Mouse (Mus musculus): ENCODE measurements around the gene Ppp3ca. TPM values are rescaled to one million over a fixed set of nuclear protein-coding genes. Genes with fewer than 3 reads are reported as not detected.
A peak's percentile ranks its signal among the peaks of the same experiment; 100 is the strongest.

Ppp3ca gene
- polyA plus RNA-seq, 1 experiment from 2014 or later: 145 TPM

- no peak overlapping the region for H3K4me3 ChIP-seq
- H3K9me3 ChIP-seq: no peaks in the 10 kb centered on the region
- ATAC-seq (replicated peaks): no peak
- no peaks in the 10 kb centered on the region for H3K27me3 ChIP-seq (replicated peaks)
- no peak overlapping the region for H3K9ac ChIP-seq
- WGBS: 82% methylated on average over 2 of the region's 2 CpGs
- H3K27ac ChIP-seq: no peak overlapping the region
- H3K4me1 ChIP-seq: no peaks in the 10 kb centered on the region
- no peak overlapping the region for H3K4me2 ChIP-seq
- H3K36me3 ChIP-seq (replicated peaks): no peaks in the 10 kb centered on the region
Observed at GRCm38 (mm10) chr3:136812791-136813190, 142.9 kb downstream of the Ppp3ca start.

GRCm38 (mm10) chr3:136813886-136814285 is 144.0 kb downstream of the Ppp3ca start:
- H3K4me1 ChIP-seq: no peaks in the 10 kb centered on the region
- 85% methylated on average over 2 of the region's 2 CpGs for WGBS
- H3K36me3 ChIP-seq (replicated peaks): no peaks in the 10 kb centered on the region
- H3K4me3 ChIP-seq: no peak overlapping the region
- no peak overlapping the region for H3K9ac ChIP-seq
- H3K27me3 ChIP-seq (replicated peaks): no peaks in the 10 kb centered on the region
- no peaks in the 10 kb centered on the region for H3K9me3 ChIP-seq
- no peak for ATAC-seq (replicated peaks)
- H3K27ac ChIP-seq: no peak overlapping the region
- no peak overlapping the region for H3K4me2 ChIP-seq

GRCm38 (mm10) chr3:136814916-136815315 is 145.0 kb downstream of the Ppp3ca start:
- Histone ChIP-seq H3K27me3 (replicated peaks) (no peaks in the 10 kb centered on the region), H3K9me3 (no peaks in the 10 kb centered on the region), H3K27ac (no peak overlapping the region), H3K36me3 (replicated peaks) (no peaks in the 10 kb centered on the region), H3K4me2 (no peak overlapping the region), H3K9ac (no peak overlapping the region), H3K4me3 (no peak overlapping the region), H3K4me1 (no peaks in the 10 kb centered on the region)
- 93% methylated on average over 4 of the region's 4 CpGs for WGBS
- ATAC-seq (replicated peaks): no peak

- Histone ChIP-seq H3K4me3 (no peak overlapping the region), H3K36me3 (replicated peaks) (no peaks in the 10 kb centered on the region), H3K4me2 (no peak overlapping the region), H3K9me3 (no peaks in the 10 kb centered on the region), H3K4me1 (no peaks in the 10 kb centered on the region), H3K27me3 (replicated peaks) (no peaks in the 10 kb centered on the region), H3K27ac (no peak overlapping the region), H3K9ac (no peak overlapping the region)
- 47% methylated on average over 3 of the region's 3 CpGs for WGBS
- ATAC-seq (replicated peaks): no peak; the same call in 1 of the 2 replicates
Observed at GRCm38 (mm10) chr3:136816319-136816718, 146.4 kb downstream of the Ppp3ca start.

- WGBS: 89% methylated on average over 5 of the region's 5 CpGs
- Histone ChIP-seq H3K4me2 (no peak overlapping the region), H3K27ac (no peak overlapping the region), H3K9ac (no peak overlapping the region), H3K27me3 (replicated peaks) (no peaks in the 10 kb centered on the region), H3K9me3 (no peaks in the 10 kb centered on the region), H3K4me1 (no peaks in the 10 kb centered on the region), H3K4me3 (no peak overlapping the region), H3K36me3 (replicated peaks) (no peaks in the 10 kb centered on the region)
- ATAC-seq (replicated peaks): no peak
Observed at GRCm38 (mm10) chr3:136818997-136819396, 149.1 kb downstream of the Ppp3ca start.

GRCm38 (mm10) chr3:136821039-136821438 is 151.1 kb downstream of the Ppp3ca start:
- Histone ChIP-seq H3K4me1 (no peaks in the 10 kb centered on the region), H3K36me3 (replicated peaks) (no peaks in the 10 kb centered on the region), H3K4me2 (no peak overlapping the region), H3K4me3 (no peak overlapping the region), H3K9me3 (no peaks in the 10 kb centered on the region), H3K9ac (no peak overlapping the region), H3K27me3 (replicated peaks) (no peaks in the 10 kb centered on the region), H3K27ac (no peak overlapping the region)
- no peak for ATAC-seq (replicated peaks)
- 86% methylated on average over 3 of the region's 3 CpGs for WGBS

GRCm38 (mm10) chr3:136821993-136822392 is 152.1 kb downstream of the Ppp3ca start:
- Histone ChIP-seq H3K27me3 (replicated peaks) (no peaks in the 10 kb centered on the region), H3K4me3 (no peak overlapping the region), H3K4me2 (no peak overlapping the region), H3K27ac (no peak overlapping the region), H3K4me1 (no peaks in the 10 kb centered on the region), H3K9me3 (no peaks in the 10 kb centered on the region), H3K9ac (no peak overlapping the region), H3K36me3 (replicated peaks) (no peaks in the 10 kb centered on the region)
- no peak for ATAC-seq (replicated peaks)
- WGBS: 80% methylated on average over 2 of the region's 2 CpGs

GRCm38 (mm10) chr3:136822431-136822830 is 152.5 kb downstream of the Ppp3ca start:
- Histone ChIP-seq H3K36me3 (replicated peaks) (no peaks in the 10 kb centered on the region), H3K4me1 (no peaks in the 10 kb centered on the region), H3K9ac (no peak overlapping the region), H3K27ac (no peak overlapping the region), H3K27me3 (replicated peaks) (no peaks in the 10 kb centered on the region), H3K9me3 (no peaks in the 10 kb centered on the region), H3K4me2 (no peak overlapping the region), H3K4me3 (no peak overlapping the region)
- no peak for ATAC-seq (replicated peaks)
- 95% methylated on average over 2 of the region's 2 CpGs for WGBS

- ATAC-seq (replicated peaks): no peak
- 60% methylated on average over 2 of the region's 2 CpGs for WGBS
- H3K9me3 ChIP-seq: no peaks in the 10 kb centered on the region
- no peak overlapping the region for H3K9ac ChIP-seq
- peaks cover 38% of the 10 kb centered on the region for H3K4me1 ChIP-seq
- H3K27me3 ChIP-seq (replicated peaks): no peaks in the 10 kb centered on the region
- H3K4me3 ChIP-seq: no peak overlapping the region
- no peak overlapping the region for H3K27ac ChIP-seq
- H3K4me2 ChIP-seq: no peak overlapping the region
- H3K36me3 ChIP-seq (replicated peaks): no peaks in the 10 kb centered on the region
Observed at GRCm38 (mm10) chr3:136828451-136828850, 158.5 kb downstream of the Ppp3ca start.

GRCm38 (mm10) chr3:136829109-136829508 is 159.2 kb downstream of the Ppp3ca start:
- H3K4me2 ChIP-seq: no peak overlapping the region
- no peaks in the 10 kb centered on the region for H3K27me3 ChIP-seq (replicated peaks)
- ATAC-seq (replicated peaks): no peak
- no peaks in the 10 kb centered on the region for H3K36me3 ChIP-seq (replicated peaks)
- H3K4me1 ChIP-seq: peaks cover 44% of the 10 kb centered on the region
- H3K27ac ChIP-seq: no peak overlapping the region
- 70% methylated on average over 5 of the region's 5 CpGs for WGBS
- H3K4me3 ChIP-seq: no peak overlapping the region
- H3K9me3 ChIP-seq: no peaks in the 10 kb centered on the region
- no peak overlapping the region for H3K9ac ChIP-seq

GRCm38 (mm10) chr3:136830687-136831220 is 160.8 kb downstream of the Ppp3ca start:
- Histone ChIP-seq H3K9me3 (no peaks in the 10 kb centered on the region), H3K4me2 (no peak overlapping the region), H3K9ac (no peak overlapping the region), H3K4me1 (peaks cover 53% of the 10 kb centered on the region), H3K4me3 (no peak overlapping the region), H3K27me3 (replicated peaks) (no peaks in the 10 kb centered on the region), H3K27ac (no peak overlapping the region), H3K36me3 (replicated peaks) (no peaks in the 10 kb centered on the region)
- ATAC-seq (replicated peaks): 0 out of 2 replicates have a peak, but pooled peaks have one; percentile 17
- 70% methylated on average over 12 of the region's 12 CpGs for WGBS

- 38% methylated on average over 11 of the region's 11 CpGs for WGBS
- peak overlapping the region; percentile 34; the same call in 1 of the 2 replicates for H3K27ac ChIP-seq
Observed at GRCm38 (mm10) chr3:136833003-136833745, 163.2 kb downstream of the Ppp3ca start.

GRCm38 (mm10) chr3:136833893-136834292 is 164.0 kb downstream of the Ppp3ca start:
- Histone ChIP-seq H3K9ac (no peak overlapping the region), H3K36me3 (replicated peaks) (no peaks in the 10 kb centered on the region), H3K9me3 (no peaks in the 10 kb centered on the region), H3K4me1 (peaks cover 56% of the 10 kb centered on the region), H3K27ac (peak overlapping the region; percentile 34; the same call in 1 of the 2 replicates), H3K27me3 (replicated peaks) (no peaks in the 10 kb centered on the region), H3K4me2 (0 out of 2 replicates have a peak overlapping the region, but pooled peaks have one; percentile 18), H3K4me3 (no peak overlapping the region)
- ATAC-seq (replicated peaks): 0 out of 2 replicates have a peak, but pooled peaks have one; percentile 18
- 6% methylated on average over 5 of the region's 5 CpGs for WGBS

More at GRCm38 (mm10) chr3:136833003-136833745, 163.2 kb downstream of the Ppp3ca start:
- H3K4me2 ChIP-seq: peak overlapping the region; percentile 18; the same call in 1 of the 2 replicates
- no peaks in the 10 kb centered on the region for H3K9me3 ChIP-seq
- ATAC-seq (replicated peaks): no peak
- no peak overlapping the region for H3K9ac ChIP-seq
- peaks cover 61% of the 10 kb centered on the region for H3K4me1 ChIP-seq
- no peaks in the 10 kb centered on the region for H3K27me3 ChIP-seq (replicated peaks)
- no peak overlapping the region for H3K4me3 ChIP-seq
- no peaks in the 10 kb centered on the region for H3K36me3 ChIP-seq (replicated peaks)

Data from midbrain, embryonic 15.5 days (tissue).